Mouse (Mus musculus) hindbrain, embryonic 11.5 days (tissue): ENCODE results near the gene Plpp6. TPM values are rescaled to one million over a fixed set of nuclear protein-coding genes. Genes with fewer than 3 reads are reported as not detected.

Experiments
- ATAC-seq: fragments of 200-750 bp; cut with Nextera tagmentation; 2 replicates; pipeline ENCODE4 v1.8.0; 2017; ENCODE audit warnings: mild to moderate bottlenecking, moderate TSS enrichment, moderate library complexity; ENCODE audit not compliant: low FRiP score
- DNase-seq: peaks from one replicate; pipeline ENCODE4 v3.0.0-alpha.2; 2015; ENCODE audit warnings: low spot score
- H3K27ac ChIP-seq: fragments of 300-500 bp; sonication (generic); 2 replicates; pipeline ENCODE4 v1.5.1; 2014; ENCODE audit warnings: mild to moderate bottlenecking, low read depth, low read length
- H3K27me3 ChIP-seq: fragments of 300-500 bp; sonication (generic); 2 replicates; pipeline ENCODE4 v1.6.1; 2014; ENCODE audit warnings: mild to moderate bottlenecking, low read length, moderate library complexity, mixed read lengths; ENCODE audit not compliant: control insufficient read depth, insufficient read depth
- H3K36me3 ChIP-seq: fragments of 300-500 bp; sonication (generic); 2 replicates; pipeline ENCODE4 v1.6.1; 2014; ENCODE audit warnings: mild to moderate bottlenecking, low read length, moderate library complexity, mixed read lengths; ENCODE audit not compliant: control insufficient read depth, insufficient read depth
- H3K4me1 ChIP-seq: fragments of 300-500 bp; sonication (generic); replicated peaks from 2 replicates; pipeline ENCODE4 v1.6.1; 2014; ENCODE audit warnings: low read length, mixed read lengths; ENCODE audit not compliant: control insufficient read depth, insufficient read depth
- H3K4me2 ChIP-seq: fragments of 300-500 bp; sonication (generic); replicated peaks from 2 replicates; pipeline ENCODE4 v1.6.1; 2014; ENCODE audit warnings: mild to moderate bottlenecking, low read depth, low read length
- H3K4me3 ChIP-seq: fragments of 300-500 bp; sonication (generic); 2 replicates; pipeline ENCODE4 v1.5.1; 2014; ENCODE audit warnings: low read depth, low read length
- H3K9ac ChIP-seq: fragments of 300-500 bp; sonication (generic); 2 replicates; pipeline ENCODE4 v1.6.1; 2014; ENCODE audit warnings: low read depth, low read length
- H3K9me3 ChIP-seq: fragments of 300-500 bp; sonication (generic); 2 replicates; pipeline ENCODE4 v1.6.1; 2016; ENCODE audit warnings: low read length; ENCODE audit not compliant: control insufficient read depth
- WGBS: fragments of 180-500 bp; shearing (Covaris S2); extraction: QIAGEN DNeasy Blood & Tissue Kit; methylation state at CpG from one replicate; pipeline ENCODE4 v1.1.7; 2014; 5-methylcytosine and 5-hydroxymethylcytosine counted together
- polyA plus RNA-seq: library from polyadenylated mRNA; unstranded; fragments of >200 nt; fragmentation: Nextera tagmentation; extraction: Ambion mirVana; gene quantifications from 2 replicates; pipeline ENCODE4 v1.2.1, GENCODE M21; 2014

The Plpp6 gene
- polyA plus RNA-seq, 1 experiment from 2014 or later, result 6.5 TPM

- H3K36me3 ChIP-seq, result peaks cover 10% of the 10 kb centered on the region; the same call in 1 of the 2 replicates
- no peak for DNase-seq
- no peak overlapping the region for H3K27ac ChIP-seq
- no peaks in the 10 kb centered on the region for H3K9me3 ChIP-seq
- no peak overlapping the region for H3K9ac ChIP-seq
- no peak overlapping the region for H3K4me3 ChIP-seq
- no peak for ATAC-seq
- WGBS, result 84% methylated on average over 5 of the region's 5 CpGs
- H3K4me1 ChIP-seq, result no peaks in the 10 kb centered on the region
- no peaks in the 10 kb centered on the region for H3K27me3 ChIP-seq
- H3K4me2 ChIP-seq, result no peak overlapping the region
These were observed 50.8 kb downstream of the Plpp6 start for GRCm38 (mm10) chr19:29014466-29015055.

- 88% methylated on average over 8 of the region's 8 CpGs for WGBS
These were observed 51.9 kb downstream of the Plpp6 start for GRCm38 (mm10) chr19:29015410-29016203.

GRCm38 (mm10) chr19:29016204-29016765 lies 52.5 kb downstream of the Plpp6 start:
- no peak for ATAC-seq
- no peak for DNase-seq
- WGBS, result 96% methylated on average over 5 of the region's 5 CpGs
- Histone ChIP-seq H3K4me1 (no peaks in the 10 kb centered on the region), H3K4me3 (no peak overlapping the region), H3K9ac (no peak overlapping the region), H3K9me3 (no peaks in the 10 kb centered on the region), H3K36me3 (peaks cover 9% of the 10 kb centered on the region; the same call in 1 of the 2 replicates), H3K27ac (no peak overlapping the region), H3K27me3 (no peaks in the 10 kb centered on the region), H3K4me2 (no peak overlapping the region)

More at GRCm38 (mm10) chr19:29015410-29016203, 51.9 kb downstream of the Plpp6 start:
- H3K4me2 ChIP-seq, result no peak overlapping the region
- H3K36me3 ChIP-seq, result peaks cover 11% of the 10 kb centered on the region; the same call in 1 of the 2 replicates
- ATAC-seq, result no peak
- H3K4me3 ChIP-seq, result no peak overlapping the region
- no peak overlapping the region for H3K9ac ChIP-seq
- H3K9me3 ChIP-seq, result no peaks in the 10 kb centered on the region
- DNase-seq, result no peak
- H3K27ac ChIP-seq, result no peak overlapping the region
- no peaks in the 10 kb centered on the region for H3K4me1 ChIP-seq
- no peaks in the 10 kb centered on the region for H3K27me3 ChIP-seq

Other genes starting within 250 kb of the Plpp6 start
- gene Slc1a1, start 128.9 kb upstream of the Plpp6 start, polyA plus RNA-seq, result 1.2 TPM in 2 replicates
- gene 4430402I18Rik, start 3.8 kb downstream of the Plpp6 start, polyA plus RNA-seq, result 0.32 and 0.71 TPM in 2 replicates
- gene Cdc37l1, start 26.4 kb downstream of the Plpp6 start, polyA plus RNA-seq, result 51.5 and 51.7 TPM in 2 replicates
- 82.4 and 83.5 TPM in 2 replicates for gene Ak3, start 84.0 kb downstream of the Plpp6 start, polyA plus RNA-seq
- 44.7 and 51.1 TPM in 2 replicates for gene Rcl1, start 137.4 kb downstream of the Plpp6 start, polyA plus RNA-seq